Mouse (Mus musculus): ENCODE results near the gene Sugp2. TPM values are rescaled to one million over a fixed set of nuclear protein-coding genes. Genes with fewer than 3 reads are reported as not detected.
A peak's percentile ranks its signal among the peaks of the same experiment; 100 is the strongest.

Sugp2 gene
- polyA plus RNA-seq (2015; fragmentation: Nextera tagmentation; extraction: Ambion mirVana) = 10.8 and 11.9 TPM in 2 replicates

GRCm38 (mm10) chr8:70234080-70234780, at the start of gene Sugp2, which contains the start of gene Armc6:
Gene Sugp2 (plus strand): TSS chr8:70234226.
Gene Armc6 (minus strand): TSS chr8:70234466.
- peaks cover 7% of the 10 kb centered on the region for H3K36me3 ChIP-seq (ENCODE audit: control insufficient read depth, insufficient read depth)

DNA sequence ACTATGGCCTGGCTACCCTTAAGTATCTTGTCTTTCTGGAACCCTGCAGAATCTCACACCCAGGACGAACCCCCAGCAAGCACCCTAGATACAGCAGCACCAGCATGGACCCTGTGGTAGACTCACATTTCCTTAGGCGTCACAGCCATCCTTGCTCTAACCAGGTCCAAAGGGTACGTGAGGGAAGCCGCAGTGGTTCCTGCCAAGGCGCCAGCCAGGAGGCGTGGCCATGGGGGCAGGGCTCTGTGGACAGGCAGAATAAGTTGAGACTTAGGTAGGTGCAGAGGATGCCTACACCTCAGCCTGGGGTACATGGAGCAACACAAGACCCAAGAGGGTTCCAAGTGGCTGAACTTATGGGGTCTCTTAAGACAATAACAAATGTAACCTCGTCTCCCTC, 45.3 kb upstream of the Sugp2 start:
- WGBS (ENCODE audit: insufficient replicate concordance) = 54% methylated on average over 7 of the region's 7 CpGs
- peaks cover 3% of the 10 kb centered on the region; the same call in 1 of the 2 replicates for H3K36me3 ChIP-seq (ENCODE audit: control insufficient read depth, insufficient read depth)
- ATAC-seq (ENCODE audit: low read depth) = no peak
- no peaks in the 10 kb centered on the region for H3K9me3 ChIP-seq (replicated peaks; ENCODE audit: control insufficient read depth, low read length)
- H3K27me3 ChIP-seq (ENCODE audit: control insufficient read depth, insufficient read depth, low read depth, low read length) = no peaks in the 10 kb centered on the region
- no peak overlapping the region for H3K9ac ChIP-seq (ENCODE audit: low read depth, low read length)
- no peak overlapping the region for H3K4me3 ChIP-seq (ENCODE audit: low read depth, low read length)
- H3K4me1 ChIP-seq (ENCODE audit: control insufficient read depth, low read depth, low read length) = no peaks in the 10 kb centered on the region; the same call in 1 of the 2 replicates
- H3K27ac ChIP-seq (ENCODE audit: low read length) = no peak overlapping the region
- H3K4me2 ChIP-seq (ENCODE audit: low read depth, low read length) = no peak overlapping the region

More at GRCm38 (mm10) chr8:70234080-70234780, at the start of gene Sugp2, which contains the start of gene Armc6:
- H3K4me2 ChIP-seq (ENCODE audit: low read depth, low read length) = peak within 1 kb of the TSS; percentile 88
- peak within 1 kb of the TSS; percentile 71 for H3K4me3 ChIP-seq (ENCODE audit: low read depth, low read length)
- peak; percentile 95 for ATAC-seq (ENCODE audit: low read depth)
- peak within 1 kb of the TSS; percentile 83 for H3K9ac ChIP-seq (ENCODE audit: low read depth, low read length)
- peaks cover 25% of the 10 kb centered on the region for H3K4me1 ChIP-seq (ENCODE audit: control insufficient read depth, low read depth, low read length)
- under 1% methylated on average over 40 of the region's 67 CpGs for WGBS (ENCODE audit: insufficient replicate concordance)
- peak within 1 kb of the TSS; percentile 95 for H3K27ac ChIP-seq (ENCODE audit: low read length)
- no peaks in the 10 kb centered on the region for H3K9me3 ChIP-seq (replicated peaks; ENCODE audit: control insufficient read depth, low read length)
- no peaks in the 10 kb centered on the region for H3K27me3 ChIP-seq (ENCODE audit: control insufficient read depth, insufficient read depth, low read depth, low read length)

DNA sequence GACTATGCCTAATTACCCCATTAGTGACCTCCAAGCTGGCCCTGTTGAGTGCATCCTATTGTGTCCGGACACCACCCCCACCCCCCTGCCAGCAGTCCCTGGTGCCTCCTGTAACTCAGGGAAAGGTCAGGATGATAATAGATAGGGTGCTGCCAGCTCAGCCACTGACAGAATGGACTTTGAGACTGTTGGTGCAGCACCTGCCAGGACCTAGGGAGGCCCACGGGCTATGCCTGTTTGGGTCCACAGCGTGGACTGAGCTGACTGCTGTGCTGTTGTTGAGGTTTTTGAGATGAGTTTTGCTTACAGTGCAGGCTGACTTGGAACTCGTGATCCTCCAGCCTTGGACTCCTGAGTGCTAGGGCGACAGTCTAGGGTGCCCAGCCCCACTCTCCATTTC, 40.8 kb upstream of the Sugp2 start:
- H3K9me3 ChIP-seq (replicated peaks; ENCODE audit: control insufficient read depth, low read length) = no peaks in the 10 kb centered on the region
- no peak overlapping the region for H3K4me2 ChIP-seq (ENCODE audit: low read depth, low read length)
- no peak overlapping the region for H3K4me3 ChIP-seq (ENCODE audit: low read depth, low read length)
- no peak overlapping the region for H3K9ac ChIP-seq (ENCODE audit: low read depth, low read length)
- H3K27me3 ChIP-seq (ENCODE audit: control insufficient read depth, insufficient read depth, low read depth, low read length) = no peaks in the 10 kb centered on the region
- peaks cover 8% of the 10 kb centered on the region for H3K4me1 ChIP-seq (ENCODE audit: control insufficient read depth, low read depth, low read length)
- H3K36me3 ChIP-seq (ENCODE audit: control insufficient read depth, insufficient read depth) = peaks cover 3% of the 10 kb centered on the region; the same call in 1 of the 2 replicates
- H3K27ac ChIP-seq (ENCODE audit: low read length) = no peak overlapping the region; the same call in 1 of the 2 replicates
- ATAC-seq (ENCODE audit: low read depth) = peak; percentile 65
- 64% methylated on average over 5 of the region's 5 CpGs for WGBS (ENCODE audit: insufficient replicate concordance)

DNA sequence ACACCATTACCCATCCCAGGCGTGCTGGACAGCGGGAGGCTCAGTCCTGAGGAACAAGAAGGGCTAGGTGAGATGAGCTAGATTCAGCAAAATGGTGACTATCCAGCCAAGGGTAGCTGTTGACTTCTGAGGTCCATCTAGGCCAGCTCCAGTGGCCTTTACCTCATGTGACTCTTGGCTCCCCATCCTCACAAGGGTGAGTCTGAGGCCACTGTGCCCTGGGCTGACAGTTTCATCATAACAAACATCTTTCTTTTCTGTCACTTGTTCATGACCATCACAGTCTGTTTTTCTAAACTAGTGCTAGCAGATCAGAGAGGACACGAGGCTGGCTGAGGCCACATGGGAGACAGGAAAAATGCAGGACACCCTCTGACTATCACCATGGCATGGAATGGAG, 39.8 kb upstream of the Sugp2 start:
- no peak for ATAC-seq (ENCODE audit: low read depth)
- Histone ChIP-seq H3K27ac (ENCODE audit: low read length) (no peak overlapping the region), H3K36me3 (ENCODE audit: control insufficient read depth, insufficient read depth) (0 out of 2 replicates have a peak, but pooled peaks cover 3% of the 10 kb centered on the region), H3K9ac (ENCODE audit: low read depth, low read length) (no peak overlapping the region), H3K4me2 (ENCODE audit: low read depth, low read length) (no peak overlapping the region), H3K9me3 (replicated peaks; ENCODE audit: control insufficient read depth, low read length) (no peaks in the 10 kb centered on the region), H3K4me1 (ENCODE audit: control insufficient read depth, low read depth, low read length) (peaks cover 10% of the 10 kb centered on the region), H3K27me3 (ENCODE audit: control insufficient read depth, insufficient read depth, low read depth, low read length) (no peaks in the 10 kb centered on the region), H3K4me3 (ENCODE audit: low read depth, low read length) (no peak overlapping the region)
- 70% methylated on average over 3 of the region's 3 CpGs for WGBS (ENCODE audit: insufficient replicate concordance)

DNA sequence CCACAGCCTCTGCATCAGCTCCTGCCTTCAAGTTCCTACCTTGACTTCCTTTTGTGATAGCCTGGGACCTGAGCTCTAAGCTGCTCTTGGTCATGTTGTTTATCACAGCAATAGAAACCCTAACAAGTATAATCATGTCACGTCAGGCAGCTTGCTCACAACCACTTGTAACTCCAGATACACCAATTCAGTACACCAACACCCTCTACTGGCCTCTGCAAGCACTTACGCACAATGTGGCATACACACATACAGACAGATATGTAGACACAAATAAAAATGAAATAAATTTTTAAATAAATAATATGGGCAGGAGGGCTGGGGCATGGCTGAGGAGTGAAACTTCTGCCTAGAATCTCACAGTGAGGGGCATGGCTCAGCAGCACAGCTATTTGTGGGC, 38.3 kb upstream of the Sugp2 start:
- H3K4me3 ChIP-seq (ENCODE audit: low read depth, low read length) = no peak overlapping the region
- H3K9me3 ChIP-seq (replicated peaks; ENCODE audit: control insufficient read depth, low read length) = no peaks in the 10 kb centered on the region
- peaks cover 21% of the 10 kb centered on the region for H3K4me1 ChIP-seq (ENCODE audit: control insufficient read depth, low read depth, low read length)
- H3K4me2 ChIP-seq (ENCODE audit: low read depth, low read length) = no peak overlapping the region
- 54% methylated on average over 2 of the region's 2 CpGs for WGBS (ENCODE audit: insufficient replicate concordance)
- 0 out of 2 replicates have a peak, but pooled peaks cover 3% of the 10 kb centered on the region for H3K36me3 ChIP-seq (ENCODE audit: control insufficient read depth, insufficient read depth)
- H3K9ac ChIP-seq (ENCODE audit: low read depth, low read length) = no peak overlapping the region
- no peaks in the 10 kb centered on the region for H3K27me3 ChIP-seq (ENCODE audit: control insufficient read depth, insufficient read depth, low read depth, low read length)
- H3K27ac ChIP-seq (ENCODE audit: low read length) = no peak overlapping the region
- no peak for ATAC-seq (ENCODE audit: low read depth)

- no peak overlapping the region for H3K27ac ChIP-seq (ENCODE audit: low read length)
- 0 out of 2 replicates have a peak overlapping the region, but pooled peaks have one; percentile 5 for H3K4me2 ChIP-seq (ENCODE audit: low read depth, low read length)
- WGBS (ENCODE audit: insufficient replicate concordance) = 63% methylated on average over 7 of the region's 7 CpGs
- no peaks in the 10 kb centered on the region for H3K27me3 ChIP-seq (ENCODE audit: control insufficient read depth, insufficient read depth, low read depth, low read length)
- ATAC-seq (ENCODE audit: low read depth) = peak; percentile 14; the same call in 1 of the 2 replicates
- H3K4me3 ChIP-seq (ENCODE audit: low read depth, low read length) = no peak overlapping the region
- H3K9me3 ChIP-seq (replicated peaks; ENCODE audit: control insufficient read depth, low read length) = no peaks in the 10 kb centered on the region
- no peak overlapping the region for H3K9ac ChIP-seq (ENCODE audit: low read depth, low read length)
- H3K4me1 ChIP-seq (ENCODE audit: control insufficient read depth, low read depth, low read length) = peaks cover 39% of the 10 kb centered on the region
- no peaks in the 10 kb centered on the region for H3K36me3 ChIP-seq (ENCODE audit: control insufficient read depth, insufficient read depth)
These were observed 36.4 kb upstream of the Sugp2 start for GRCm38 (mm10) chr8:70197603-70198002.

DNA sequence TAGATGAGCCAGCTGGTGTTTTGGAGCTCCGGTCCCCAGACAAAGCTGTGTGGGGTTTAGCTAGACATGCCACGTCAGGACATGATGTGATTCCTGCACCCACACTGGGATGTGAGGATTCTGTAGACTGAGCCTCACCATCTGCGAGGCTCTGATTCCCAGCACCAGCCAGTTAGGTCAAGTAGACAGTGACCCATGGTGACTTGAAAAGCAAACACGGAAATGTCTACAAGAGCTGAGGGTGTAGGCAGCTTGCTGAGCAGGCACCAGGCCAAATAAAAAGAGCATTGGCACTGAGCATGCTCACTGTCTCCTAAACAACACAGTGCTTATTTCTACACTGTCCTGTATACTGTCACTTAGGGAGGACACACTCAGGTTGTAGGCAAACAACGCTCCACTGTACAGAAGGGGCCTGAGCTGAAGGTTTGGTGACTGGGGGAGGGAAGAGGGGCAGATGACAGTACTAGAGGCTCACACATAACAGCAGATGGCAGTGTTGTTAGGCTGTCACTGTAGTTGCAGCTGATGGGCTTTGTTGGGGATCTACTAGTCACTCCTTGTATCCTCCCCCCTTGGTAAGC, 33.8 kb upstream of the Sugp2 start:
- H3K4me3 ChIP-seq (ENCODE audit: low read depth, low read length) = no peak overlapping the region
- H3K36me3 ChIP-seq (ENCODE audit: control insufficient read depth, insufficient read depth) = no peaks in the 10 kb centered on the region
- no peak overlapping the region; the same call in 1 of the 2 replicates for H3K4me2 ChIP-seq (ENCODE audit: low read depth, low read length)
- H3K4me1 ChIP-seq (ENCODE audit: control insufficient read depth, low read depth, low read length) = peaks cover 43% of the 10 kb centered on the region
- H3K27me3 ChIP-seq (ENCODE audit: control insufficient read depth, insufficient read depth, low read depth, low read length) = no peaks in the 10 kb centered on the region
- H3K9ac ChIP-seq (ENCODE audit: low read depth, low read length) = 0 out of 2 replicates have a peak overlapping the region, but pooled peaks have one; percentile 26
- peak; percentile 48 for ATAC-seq (ENCODE audit: low read depth)
- 61% methylated on average over 5 of the region's 5 CpGs for WGBS (ENCODE audit: insufficient replicate concordance)
- no peaks in the 10 kb centered on the region for H3K9me3 ChIP-seq (replicated peaks; ENCODE audit: control insufficient read depth, low read length)
- peak overlapping the region; percentile 83 for H3K27ac ChIP-seq (ENCODE audit: low read length)

DNA sequence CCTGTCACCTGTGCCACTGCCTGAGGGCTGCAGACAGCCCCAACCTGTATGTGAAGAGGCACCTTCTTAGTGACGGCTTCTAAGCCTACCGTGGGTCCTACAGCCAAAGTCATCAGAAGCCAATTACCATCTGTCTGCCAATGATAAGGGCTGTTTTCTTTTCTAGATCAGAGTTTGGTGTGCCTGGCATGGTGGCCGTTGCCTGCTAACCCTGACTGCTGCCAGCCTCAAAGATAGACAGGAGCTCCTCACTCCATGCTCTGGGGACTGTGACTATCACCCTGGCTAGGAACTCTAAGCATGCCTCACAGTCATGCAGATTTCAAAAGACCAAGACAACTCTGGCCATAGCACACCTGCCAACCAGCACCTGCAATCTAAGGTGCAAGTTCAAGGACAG, 32.6 kb upstream of the Sugp2 start:
- ATAC-seq (ENCODE audit: low read depth) = peak; percentile 82
- H3K9me3 ChIP-seq (replicated peaks; ENCODE audit: control insufficient read depth, low read length) = no peaks in the 10 kb centered on the region
- no peaks in the 10 kb centered on the region for H3K36me3 ChIP-seq (ENCODE audit: control insufficient read depth, insufficient read depth)
- peak overlapping the region; percentile 43 for H3K4me2 ChIP-seq (ENCODE audit: low read depth, low read length)
- peaks cover 42% of the 10 kb centered on the region for H3K4me1 ChIP-seq (ENCODE audit: control insufficient read depth, low read depth, low read length)
- 17% methylated on average over 3 of the region's 3 CpGs for WGBS (ENCODE audit: insufficient replicate concordance)
- H3K27ac ChIP-seq (ENCODE audit: low read length) = peak overlapping the region; percentile 83
- H3K9ac ChIP-seq (ENCODE audit: low read depth, low read length) = peak overlapping the region; percentile 63
- no peaks in the 10 kb centered on the region for H3K27me3 ChIP-seq (ENCODE audit: control insufficient read depth, insufficient read depth, low read depth, low read length)
- H3K4me3 ChIP-seq (ENCODE audit: low read depth, low read length) = peak overlapping the region; percentile 23; the same call in 1 of the 2 replicates

- no peaks in the 10 kb centered on the region for H3K9me3 ChIP-seq (replicated peaks; ENCODE audit: control insufficient read depth, low read length)
- H3K36me3 ChIP-seq (ENCODE audit: control insufficient read depth, insufficient read depth) = no peaks in the 10 kb centered on the region
- no peak overlapping the region for H3K9ac ChIP-seq (ENCODE audit: low read depth, low read length)
- H3K4me2 ChIP-seq (ENCODE audit: low read depth, low read length) = no peak overlapping the region
- H3K27ac ChIP-seq (ENCODE audit: low read length) = no peak overlapping the region
- H3K27me3 ChIP-seq (ENCODE audit: control insufficient read depth, insufficient read depth, low read depth, low read length) = no peaks in the 10 kb centered on the region
- peaks cover 43% of the 10 kb centered on the region for H3K4me1 ChIP-seq (ENCODE audit: control insufficient read depth, low read depth, low read length)
- H3K4me3 ChIP-seq (ENCODE audit: low read depth, low read length) = no peak overlapping the region
- no peak for ATAC-seq (ENCODE audit: low read depth)
- WGBS (ENCODE audit: insufficient replicate concordance) = 75% methylated on average over 4 of the region's 4 CpGs
These were observed 31.0 kb upstream of the Sugp2 start for GRCm38 (mm10) chr8:70203072-70203471.
